Mouse (Mus musculus) thymus, postnatal 25 days (tissue): ENCODE results near the gene Ino80d.
A peak's percentile ranks its signal among the peaks of the same experiment; 100 is the strongest.

Source experiments
- DNase-seq: peaks from one replicate; pipeline ENCODE4 v3.0.0; 2022

Gene Ino80d

DNA sequence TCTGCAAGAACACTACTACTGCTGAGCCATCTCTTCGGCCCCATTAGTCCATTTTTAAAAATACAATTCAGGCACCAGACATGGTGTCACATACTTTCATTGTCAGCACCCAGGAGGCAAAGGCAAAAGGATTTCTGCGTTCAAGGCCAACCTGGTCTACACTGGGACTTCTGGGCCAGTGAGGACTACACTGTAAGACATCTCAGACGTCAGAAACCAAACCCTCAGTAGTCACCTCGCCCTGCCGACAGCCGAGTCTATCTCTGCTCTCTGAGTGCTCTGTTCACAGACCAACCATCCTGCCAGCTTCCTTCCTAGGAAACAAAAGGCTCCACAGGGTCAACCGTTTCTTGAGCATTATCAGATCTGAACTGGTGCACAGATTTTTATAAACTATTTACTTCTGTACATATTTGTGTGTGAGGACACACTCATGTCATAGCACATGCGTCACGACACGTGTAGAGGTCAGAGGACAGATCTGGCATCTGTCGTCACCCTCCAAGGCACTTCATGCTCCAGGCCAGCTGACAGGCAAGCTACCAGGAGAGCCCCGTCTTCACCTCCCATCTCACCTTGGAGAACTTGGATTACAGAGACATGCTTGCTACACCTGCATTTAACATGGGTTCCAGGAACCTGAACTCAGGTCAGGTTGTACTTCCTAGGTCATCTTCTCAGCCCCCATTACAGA lies 11.6 kb downstream of the Ino80d start:
- no peak for DNase-seq

DNA sequence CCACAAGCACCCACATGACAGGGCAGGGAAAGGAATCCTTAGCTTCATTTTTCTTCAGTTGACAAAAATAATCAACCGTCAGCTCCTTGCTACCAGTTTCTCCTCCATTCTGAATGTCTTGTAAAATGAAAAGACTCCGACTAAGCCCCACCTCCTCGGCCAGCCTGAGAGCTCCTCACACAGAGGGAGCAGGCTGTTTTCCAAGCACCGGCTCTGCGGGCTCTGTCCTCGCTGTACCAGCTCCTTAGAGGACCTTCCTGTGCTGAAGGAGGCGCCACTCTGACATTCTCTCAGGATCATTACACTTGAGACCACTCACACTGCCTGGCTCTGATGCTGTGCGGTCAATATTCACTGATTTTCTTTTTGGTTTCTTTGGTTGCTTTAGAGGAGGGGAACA lies 14.3 kb downstream of the Ino80d start:
- no peak for DNase-seq

DNA sequence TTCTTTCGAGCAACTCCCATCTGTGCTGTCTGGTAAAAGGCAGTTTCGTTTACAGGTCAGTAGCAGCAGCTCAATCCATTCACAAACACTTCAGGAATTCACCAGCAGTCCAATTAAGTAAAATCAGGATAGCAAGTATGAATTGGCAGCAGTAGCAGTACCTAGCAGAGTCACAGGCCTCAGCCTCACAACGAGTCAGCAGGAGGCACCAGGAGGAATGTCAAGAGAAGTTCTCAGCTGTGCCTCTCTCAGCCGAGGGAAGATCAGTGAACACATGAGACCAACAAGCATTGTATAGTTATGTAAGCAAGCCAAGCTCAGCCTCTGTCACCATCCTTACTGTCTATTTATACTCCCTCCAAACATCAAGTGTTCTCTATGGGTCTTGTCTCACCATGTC lies 15.6 kb downstream of the Ino80d start:
- no peak for DNase-seq

- no peak for DNase-seq
Measured at GRCm38 (mm10) chr1:63096071-63096470, 18.4 kb downstream of the Ino80d start.

DNA sequence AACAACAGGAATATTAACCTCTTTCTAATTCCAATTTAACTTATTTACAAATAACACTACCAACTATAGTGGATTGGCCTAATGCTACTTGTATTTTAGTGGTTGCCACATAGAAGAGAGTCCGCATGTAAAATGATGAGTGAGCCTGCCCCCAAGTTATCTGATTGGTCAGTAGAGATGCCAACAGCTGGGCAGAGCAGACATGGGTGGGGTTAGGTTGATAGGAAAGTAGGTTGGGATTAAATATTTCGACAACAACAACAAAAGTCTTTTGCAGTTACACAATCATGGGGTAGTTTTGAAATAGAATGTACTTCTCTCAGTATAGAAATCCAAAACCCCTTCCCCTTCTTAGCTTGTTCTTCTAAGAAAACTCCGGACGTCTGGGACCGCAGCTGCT lies 24.7 kb downstream of the Ino80d start:
- DNase-seq, result no peak

DNA sequence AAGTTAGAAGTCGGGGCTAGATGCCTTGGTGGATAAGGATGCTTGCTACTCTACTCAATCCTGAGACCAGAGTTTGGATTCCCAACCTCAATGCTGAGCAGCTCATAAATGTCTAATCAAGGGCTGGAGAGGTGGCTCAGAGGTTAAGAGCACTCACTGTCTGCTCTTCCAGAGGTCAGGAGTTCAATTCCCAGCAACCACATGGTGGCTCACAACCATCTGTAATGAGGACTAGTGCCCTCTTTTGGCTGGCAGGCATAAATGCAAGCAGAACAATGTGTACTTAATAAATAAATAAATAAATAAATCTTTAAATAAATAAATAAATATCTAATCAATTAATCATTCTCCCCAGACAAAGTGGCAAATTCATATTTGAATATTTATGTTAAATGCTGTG lies 25.9 kb downstream of the Ino80d start:
- DNase-seq, result no peak

- no peak for DNase-seq
Measured at GRCm38 (mm10) chr1:63080277-63080676, 34.2 kb downstream of the Ino80d start.

DNA sequence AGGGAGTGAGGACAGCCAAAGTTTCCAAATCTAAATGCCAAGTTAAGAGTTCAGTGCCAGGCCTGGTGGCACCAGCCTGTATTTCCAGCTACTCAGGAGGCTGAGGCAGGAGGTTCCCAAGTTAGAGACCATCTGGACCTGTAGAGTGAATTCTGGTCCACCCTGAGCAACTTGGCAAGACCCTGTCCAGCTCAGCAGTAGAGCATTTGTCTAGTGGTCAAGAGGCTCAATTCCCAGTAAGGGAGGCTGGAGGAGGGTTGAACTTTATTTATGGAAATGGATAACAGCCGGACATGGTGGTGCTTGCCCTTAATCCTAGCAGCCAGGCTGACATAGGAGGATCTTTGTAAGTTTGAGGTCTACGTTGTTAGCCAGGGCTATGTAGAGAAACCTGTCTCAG lies 38.1 kb downstream of the Ino80d start:
- DNase-seq, result no peak

- DNase-seq, result no peak
Measured at GRCm38 (mm10) chr1:63071379-63071778, 43.1 kb downstream of the Ino80d start.

DNA sequence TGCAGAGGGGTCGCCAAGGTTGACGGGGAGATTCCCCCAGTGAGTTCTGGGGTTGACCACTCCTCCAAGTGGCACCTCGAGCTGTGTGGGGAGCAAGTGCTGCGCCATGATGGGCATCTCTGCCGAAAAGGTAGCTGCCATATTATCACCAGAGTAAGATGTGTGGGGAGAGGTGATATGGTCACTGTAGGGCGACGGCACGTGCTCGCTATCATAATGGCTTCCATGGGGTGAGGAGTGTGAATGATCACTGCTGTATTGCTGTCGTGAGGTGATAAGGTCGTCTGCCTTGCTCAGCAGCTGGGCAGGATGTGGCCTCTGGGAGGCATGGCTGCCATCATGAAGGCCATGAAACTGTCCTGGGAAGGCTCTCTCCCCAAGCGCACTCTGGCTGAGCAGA lies 56.1 kb downstream of the Ino80d start:
- DNase-seq, result no peak

GRCm38 (mm10) chr1:63057849-63058248 lies 56.6 kb downstream of the Ino80d start:
- no peak for DNase-seq

GRCm38 (mm10) chr1:63057318-63057717 lies 57.1 kb downstream of the Ino80d start:
- no peak for DNase-seq

DNA sequence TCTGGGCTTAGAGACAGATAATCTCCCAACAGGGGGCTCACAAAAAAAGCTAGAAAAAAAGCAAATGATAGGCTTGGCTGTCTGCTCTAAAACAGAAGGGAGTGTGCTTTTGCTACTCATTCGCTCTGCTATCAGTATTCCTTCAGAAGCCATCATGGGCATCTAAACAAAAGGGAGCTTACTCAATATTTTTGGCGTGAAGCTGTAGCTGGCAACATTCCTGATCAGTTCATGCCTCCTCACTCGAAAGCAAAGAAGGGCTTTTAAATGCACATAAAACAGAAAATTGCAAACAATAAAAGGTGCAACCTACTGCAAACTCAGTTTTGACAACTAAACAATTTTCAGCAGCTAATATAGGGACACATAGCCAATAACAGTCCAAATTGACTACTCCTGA lies 59.1 kb downstream of the Ino80d start:
- no peak for DNase-seq

DNA sequence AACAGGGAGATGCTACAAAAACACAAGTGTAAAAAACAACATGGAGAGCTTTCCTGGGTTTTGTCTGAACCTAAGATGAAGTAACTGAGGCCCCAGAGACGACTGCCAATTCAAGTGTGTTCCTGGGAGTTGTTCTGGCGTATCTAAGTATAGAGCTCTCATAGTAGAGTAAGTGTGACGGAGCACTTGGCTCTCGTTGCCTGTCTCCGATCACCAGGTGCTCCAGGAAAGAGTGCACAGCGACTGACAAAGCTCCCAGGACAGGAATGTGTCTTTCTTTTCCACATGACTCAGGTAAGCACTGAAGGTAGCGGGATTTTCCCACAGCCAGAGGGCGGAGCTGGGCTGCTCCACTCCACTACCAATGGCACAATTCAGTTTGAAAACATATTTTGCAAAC lies 63.6 kb downstream of the Ino80d start:
- no peak for DNase-seq

- DNase-seq, result no peak
Measured at GRCm38 (mm10) chr1:63049977-63050376, 64.5 kb downstream of the Ino80d start.

- DNase-seq, result no peak
Measured at GRCm38 (mm10) chr1:63047983-63048382, 66.5 kb downstream of the Ino80d start.

DNA sequence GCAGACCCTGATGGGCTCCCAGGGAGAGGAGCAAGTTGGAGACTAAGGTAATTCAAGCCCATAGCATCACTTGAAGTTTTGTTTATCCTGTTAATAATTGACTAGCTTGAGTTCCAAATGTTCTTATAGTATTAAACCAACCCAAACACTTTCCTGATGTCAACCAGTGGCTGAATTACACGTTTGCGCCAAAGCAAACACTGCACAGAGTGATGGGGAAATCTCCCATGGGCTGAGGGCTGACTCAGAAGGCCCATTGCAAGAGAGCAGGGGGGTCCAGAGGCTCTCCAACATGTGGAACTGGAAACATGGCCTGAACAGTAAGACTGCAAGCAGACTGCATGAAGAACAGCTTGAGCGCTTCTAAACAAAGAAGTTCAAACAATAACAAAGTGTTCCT lies 81.5 kb downstream of the Ino80d start:
- no peak for DNase-seq

DNA sequence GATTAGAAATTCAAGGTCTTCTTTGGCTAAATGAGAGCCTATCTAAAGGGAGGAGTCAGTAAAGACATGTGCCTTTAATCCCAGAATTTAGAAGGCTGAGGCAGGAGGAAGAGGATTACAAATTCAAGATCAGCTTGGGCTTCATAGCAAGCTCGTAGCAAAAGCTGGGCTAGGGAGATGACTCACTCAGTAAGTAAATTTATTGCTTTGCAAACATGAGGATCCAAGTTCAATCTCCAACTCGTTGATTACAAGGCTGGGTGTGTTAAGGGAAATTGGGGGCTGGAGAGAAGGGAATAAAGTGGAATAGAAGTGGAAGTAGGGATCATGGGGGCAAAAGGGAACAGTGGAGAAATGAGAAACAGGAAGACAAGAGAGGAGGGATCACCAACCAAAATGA lies 94.6 kb downstream of the Ino80d start:
- no peak for DNase-seq

DNA sequence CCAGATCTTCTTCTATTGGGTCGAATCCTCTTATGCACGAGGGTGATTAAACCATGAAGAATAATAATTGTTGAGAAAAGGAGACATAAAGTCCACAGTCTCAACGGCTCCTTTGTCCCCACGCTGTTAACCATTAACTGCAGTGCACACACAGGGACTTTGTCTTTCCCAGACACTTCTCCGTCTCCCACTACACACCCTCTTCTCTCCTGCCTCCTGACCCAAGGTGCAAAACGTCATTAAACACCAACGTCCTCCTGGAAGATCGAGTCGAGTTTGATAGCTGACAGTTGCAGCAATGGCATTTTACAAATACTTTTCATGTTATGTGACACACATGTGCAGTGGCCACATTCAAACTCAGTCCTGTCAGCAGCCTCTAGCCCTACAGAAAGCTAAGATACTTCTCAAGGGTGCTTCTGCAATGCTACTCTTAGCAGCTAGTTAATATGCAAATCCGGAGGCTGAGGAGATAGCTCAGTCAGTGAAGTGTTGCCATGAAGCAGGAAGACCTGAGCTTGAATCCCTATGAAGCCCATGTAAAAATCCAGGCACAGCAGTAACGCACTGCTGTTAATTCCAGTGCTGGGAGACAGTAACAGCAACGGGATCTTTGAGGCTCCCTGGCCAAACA lies 109.3 kb downstream of the Ino80d start:
- DNase-seq, result no peak

GRCm38 (mm10) chr1:63001874-63002273 lies 112.6 kb downstream of the Ino80d start:
- no peak for DNase-seq

GRCm38 (mm10) chr1:62993348-62993747 lies 121.1 kb downstream of the Ino80d start:
- no peak for DNase-seq

DNA sequence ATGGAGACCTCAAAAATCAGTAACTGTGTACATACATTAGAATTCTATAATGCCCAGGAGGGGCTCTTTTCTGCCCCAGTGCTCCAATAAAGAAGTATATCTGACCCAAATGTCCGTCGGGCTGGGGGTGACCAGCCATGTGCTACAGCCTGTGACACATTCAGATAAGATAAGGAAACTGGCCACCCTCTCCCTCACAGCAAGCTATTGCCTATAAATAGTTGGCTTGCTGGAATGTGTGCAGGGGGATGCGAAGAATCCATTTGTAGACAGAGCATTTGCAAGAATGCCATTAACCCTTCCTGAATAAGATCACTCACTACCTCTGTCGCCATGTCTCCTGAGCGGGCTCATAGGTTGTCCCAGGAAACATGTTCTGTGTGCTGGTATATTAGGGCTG lies 121.8 kb downstream of the Ino80d start:
- DNase-seq, result no peak

DNA sequence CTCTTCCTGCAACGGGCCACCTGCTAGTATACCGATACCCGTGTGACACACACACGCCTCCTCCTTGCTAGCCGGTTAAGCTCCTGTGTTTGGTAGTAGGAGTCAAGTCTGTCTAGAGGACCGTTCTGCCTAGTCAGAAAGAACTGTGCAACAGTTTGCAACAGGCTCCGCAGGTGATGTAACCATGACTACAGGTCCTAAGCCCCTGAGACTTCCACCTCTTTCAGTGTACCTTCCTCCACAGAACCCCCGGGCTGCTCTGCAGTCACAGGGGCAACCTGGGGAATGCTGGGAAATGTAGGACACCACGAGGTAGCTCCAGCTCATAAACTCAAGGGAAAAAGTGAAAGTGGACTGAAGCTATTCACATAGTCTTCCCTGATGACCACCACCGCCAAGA lies 123.4 kb downstream of the Ino80d start:
- DNase-seq, result no peak

GRCm38 (mm10) chr1:62987561-62987960 lies 126.9 kb downstream of the Ino80d start:
- DNase-seq, result no peak

DNA sequence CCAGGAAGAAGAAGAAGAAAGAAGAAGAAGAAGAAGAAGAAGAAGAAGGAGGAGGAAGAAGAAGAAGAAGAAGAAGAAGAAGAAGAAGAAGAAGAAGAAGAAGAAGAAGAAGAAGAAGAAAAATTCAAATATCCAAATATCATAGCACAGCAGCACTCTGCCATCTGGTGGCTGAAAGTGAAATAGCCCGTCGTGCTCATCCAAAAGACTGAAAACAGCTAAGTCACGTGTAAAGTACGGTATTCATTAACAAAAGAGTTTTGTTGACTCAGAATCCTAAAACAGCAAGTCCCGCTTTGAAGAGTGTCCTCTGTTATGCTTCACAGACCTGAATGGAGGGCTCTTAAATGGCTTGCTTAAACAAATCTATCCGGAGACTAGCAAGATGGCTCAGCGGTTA lies 128.2 kb downstream of the Ino80d start:
- peak; percentile 27 for DNase-seq
